Mouse (Mus musculus) G1E (cell line): ENCODE data around the gene Mex3d. TPM values are rescaled to one million over a fixed set of nuclear protein-coding genes. Genes with fewer than 3 reads are reported as not detected.

Experiments
- ATAC-seq: 2 replicates; pipeline ENCODE4 v1.8.0; 2016; ENCODE audit warnings: mild to moderate bottlenecking; ENCODE audit not compliant: insufficient number of reproducible peaks, poor library complexity, low FRiP score, severe bottlenecking; ENCODE audit errors: extremely low read depth
- DNase-seq: peaks from one replicate; pipeline ENCODE4 v3.0.0; 2012; ENCODE audit warnings: low spot score
- H3K27me3 ChIP-seq: 2 replicates; pipeline ENCODE4 v1.6.1; 2012; ENCODE audit warnings: mild to moderate bottlenecking, low read length, inconsistent platforms; ENCODE audit not compliant: insufficient read depth
- H3K36me3 ChIP-seq: replicated peaks from 2 replicates; pipeline ENCODE3; 2012; ENCODE audit warnings: mild to moderate bottlenecking, inconsistent platforms
- H3K4me1 ChIP-seq: 2 replicates; pipeline ENCODE4 v1.6.1; 2012; ENCODE audit warnings: low read depth, low read length, inconsistent platforms, mixed read lengths; ENCODE audit not compliant: insufficient read depth
- H3K4me3 ChIP-seq: 2 replicates; pipeline ENCODE4 v1.5.1; 2012; ENCODE audit warnings: low read depth, mild to moderate bottlenecking, inconsistent platforms, low read length, moderate library complexity, mixed read lengths
- H3K9me3 ChIP-seq: replicated peaks from 2 replicates; pipeline ENCODE4 v1.6.1; 2012; ENCODE audit warnings: inconsistent platforms
- CTCF ChIP-seq: IDR thresholded peaks from 2 replicates; pipeline ENCODE4 v1.5.1; 2012; ENCODE audit warnings: low read depth, low read length, inconsistent platforms, mixed read lengths
- GATA1 ChIP-seq: IDR thresholded peaks from 2 replicates; pipeline ENCODE4 v1.6.1; 2012; ENCODE audit warnings: borderline replicate concordance, low read length, inconsistent platforms, mixed read lengths
- GATA2 ChIP-seq: IDR thresholded peaks from 2 replicates; pipeline ENCODE4 v1.6.1; 2012; ENCODE audit warnings: low read depth, low read length, inconsistent platforms, borderline replicate concordance
- POLR2AphosphoS5 ChIP-seq: IDR thresholded peaks from 2 replicates; pipeline ENCODE4 v1.6.1; 2012; ENCODE audit warnings: low read depth, low read length, inconsistent platforms; ENCODE audit not compliant: insufficient replicate concordance
- TAL1 ChIP-seq: conservative IDR thresholded peaks from 2 replicates; pipeline ENCODE4 v1.6.1; 2012; ENCODE audit warnings: low read depth, low read length, inconsistent platforms, mixed read lengths
- polyA plus RNA-seq: library from polyadenylated mRNA; stranded (reverse); fragments of >175 nt; gene quantifications from 2 replicates; pipeline ENCODE4 v1.2.3, GENCODE M21; 2012
- total RNA-seq, 2 experiments: library from RNA; stranded (forward) in 1 of 2; stranded (reverse) in 1 of 2; fragments of 200-1000 nt in 1 of 2; fragments of >200 nt in 1 of 2; fragmentation: Nextera tagmentation in 1 of 2; gene quantifications; 2 replicates each; pipeline ENCODE4 v1.2.3; 2014 to 2017

Mex3d gene
- total and polyA plus RNA-seq, 3 experiments, result 8.7 to 35.3 (median 11.4) TPM

DNA sequence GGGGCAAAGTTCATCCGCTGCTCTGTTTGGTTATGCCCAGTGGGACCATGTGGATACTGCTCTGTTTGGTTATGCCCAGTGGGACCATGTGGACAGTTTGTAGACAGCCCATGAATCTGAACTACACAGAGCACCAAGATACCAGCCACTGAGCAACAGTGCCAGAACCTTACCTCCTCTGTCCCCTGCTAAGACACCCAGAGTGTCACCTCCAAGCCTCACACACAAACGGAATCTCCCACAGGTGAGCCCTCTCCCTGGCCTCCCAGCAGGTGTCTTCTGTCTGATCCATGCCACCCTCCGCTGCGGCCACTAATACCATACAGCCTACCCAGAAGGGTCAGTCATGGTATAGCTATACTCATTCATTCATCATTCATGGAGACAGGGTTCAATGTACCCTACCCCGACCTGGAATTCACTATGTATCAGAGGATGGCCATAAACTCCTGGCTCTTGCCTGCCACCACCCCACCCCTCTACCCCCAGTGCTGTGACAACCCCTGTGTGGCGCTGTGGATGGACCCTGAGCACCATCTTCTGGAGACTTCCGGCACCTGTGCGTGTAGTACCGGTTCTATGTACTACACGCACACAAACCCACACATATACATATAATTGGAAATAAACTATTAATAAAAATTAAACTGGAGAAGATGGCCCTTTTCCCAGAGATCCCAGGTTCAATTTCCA, 18.2 kb upstream of the Mex3d start:
- peaks cover 84% of the 10 kb centered on the region for H3K36me3 ChIP-seq
- ATAC-seq (no peak), DNase-seq (peak; percentile 45)
- H3K4me3 ChIP-seq, result peak overlapping the region; percentile 91
- H3K9me3 ChIP-seq, result no peaks in the 10 kb centered on the region
- no peaks in the 10 kb centered on the region for H3K27me3 ChIP-seq
- H3K4me1 ChIP-seq, result peaks cover 84% of the 10 kb centered on the region
- TF ChIP-seq POLR2AphosphoS5 (no peak), GATA2 (no peak), CTCF (no peak), TAL1 (no peak), GATA1 (no peak)

DNA sequence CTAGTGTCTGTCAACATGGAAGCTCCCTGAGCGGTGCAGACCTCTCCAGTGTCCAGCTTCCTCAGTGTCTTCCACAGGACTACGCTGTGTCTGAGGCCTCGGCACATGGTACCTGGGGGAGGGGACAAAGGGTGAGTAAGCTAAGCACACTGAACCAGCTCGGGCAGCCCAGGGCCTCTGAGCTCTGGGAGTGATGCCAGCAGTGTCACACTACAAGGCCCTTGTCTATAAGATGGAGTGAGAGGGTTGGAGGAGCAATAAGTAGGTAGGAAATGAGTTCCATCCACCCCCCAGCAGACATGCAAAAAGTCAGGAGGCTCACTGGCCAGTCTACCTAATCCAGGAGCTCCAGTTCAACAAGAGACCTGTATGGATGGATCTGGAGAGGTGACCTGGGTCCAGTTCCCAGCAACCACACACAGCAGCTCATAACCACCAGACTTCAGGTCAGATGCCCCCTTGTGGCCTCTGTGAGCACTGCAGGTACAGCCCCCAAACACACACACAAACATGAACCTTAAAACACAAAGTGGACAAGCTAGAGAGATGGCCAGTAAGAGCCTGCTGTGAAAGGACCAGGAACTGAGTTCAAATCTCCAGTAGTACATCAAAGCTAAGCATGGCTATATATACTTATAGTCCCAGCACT, 15.7 kb upstream of the Mex3d start:
- Histone ChIP-seq H3K9me3 (no peaks in the 10 kb centered on the region), H3K27me3 (no peaks in the 10 kb centered on the region), H3K4me3 (no peak overlapping the region), H3K36me3 (peaks cover 66% of the 10 kb centered on the region), H3K4me1 (peaks cover 73% of the 10 kb centered on the region)
- TF ChIP-seq POLR2AphosphoS5, result no peak
- peak; percentile 82 for TF ChIP-seq CTCF
- DNase-seq (no peak), ATAC-seq (no peak)

DNA sequence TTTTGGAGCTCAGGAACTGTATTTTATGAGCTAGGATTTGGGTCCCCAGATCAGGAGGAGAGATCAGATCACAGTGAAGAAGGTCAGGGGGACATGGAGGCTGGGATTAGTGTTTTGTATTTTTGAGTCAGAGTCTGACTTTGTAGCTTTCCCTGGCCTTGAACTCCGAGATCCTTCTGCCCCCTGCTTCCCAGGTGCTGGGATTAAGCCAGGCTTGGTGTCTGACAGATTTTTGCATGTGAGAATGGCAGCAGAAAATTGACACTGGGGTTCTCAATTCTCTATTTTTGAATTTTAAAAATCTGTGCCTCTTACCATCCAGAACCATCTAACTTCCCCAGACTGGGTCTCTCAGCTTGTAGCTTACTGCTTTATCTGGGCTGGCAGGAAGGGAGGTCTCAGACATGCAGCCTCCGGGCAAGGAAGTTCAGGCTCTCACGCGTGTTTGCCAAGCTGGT, 13.3 kb upstream of the Mex3d start:
- H3K27me3 ChIP-seq, result no peaks in the 10 kb centered on the region
- H3K4me1 ChIP-seq, result peaks cover 82% of the 10 kb centered on the region
- ATAC-seq, result no peak
- H3K4me3 ChIP-seq, result peak overlapping the region; percentile 75; the same call in 1 of the 2 replicates
- DNase-seq, result no peak
- no peak for TF ChIP-seq GATA1
- TF ChIP-seq TAL1, result no peak
- no peak for TF ChIP-seq GATA2
- TF ChIP-seq CTCF, result no peak
- no peak for TF ChIP-seq POLR2AphosphoS5
- no peaks in the 10 kb centered on the region for H3K9me3 ChIP-seq
- peaks cover 80% of the 10 kb centered on the region for H3K36me3 ChIP-seq

DNA sequence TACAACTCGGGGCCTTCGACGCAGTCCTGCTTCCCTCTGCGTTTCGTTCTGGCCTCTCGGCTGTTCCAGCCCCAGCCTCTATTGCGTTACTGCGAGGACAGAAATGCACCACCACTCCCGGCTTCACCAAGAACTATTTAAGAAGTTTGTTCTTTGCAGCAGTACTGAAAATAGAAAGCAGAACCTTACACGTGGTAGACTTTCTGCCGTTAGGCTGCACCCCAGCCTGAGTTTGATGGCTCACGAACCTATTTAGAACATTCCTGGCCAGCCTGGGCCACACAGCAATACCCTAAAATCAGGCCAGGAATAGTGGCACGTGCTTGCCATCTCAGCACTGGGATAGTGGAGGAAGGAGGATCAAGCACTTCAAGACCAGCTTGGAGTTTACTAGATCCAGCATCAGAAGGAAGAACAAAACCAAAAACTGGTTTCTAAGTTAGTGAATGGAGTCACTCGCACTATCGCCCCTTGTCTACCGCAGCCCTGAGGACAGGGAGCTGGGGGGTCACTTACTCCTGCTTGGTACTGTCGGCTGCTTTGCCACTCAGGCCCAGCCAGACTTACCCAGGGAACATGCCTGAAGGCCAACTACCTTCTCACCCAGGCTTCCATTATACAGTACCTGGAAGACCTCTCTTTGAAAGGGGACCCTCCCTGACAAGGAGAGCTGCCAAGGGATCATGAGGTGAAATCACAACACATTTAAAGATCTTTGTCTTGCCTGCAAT, 12.7 kb upstream of the Mex3d start:
- ATAC-seq (no peak), DNase-seq (no peak)
- Histone ChIP-seq H3K27me3 (no peaks in the 10 kb centered on the region), H3K4me1 (peaks cover 82% of the 10 kb centered on the region), H3K36me3 (peaks cover 80% of the 10 kb centered on the region), H3K4me3 (peak overlapping the region; percentile 75), H3K9me3 (no peaks in the 10 kb centered on the region)
- no peak for TF ChIP-seq CTCF
- TF ChIP-seq POLR2AphosphoS5, result 0 out of 2 replicates have a peak, but pooled peaks have one; percentile 14

DNA sequence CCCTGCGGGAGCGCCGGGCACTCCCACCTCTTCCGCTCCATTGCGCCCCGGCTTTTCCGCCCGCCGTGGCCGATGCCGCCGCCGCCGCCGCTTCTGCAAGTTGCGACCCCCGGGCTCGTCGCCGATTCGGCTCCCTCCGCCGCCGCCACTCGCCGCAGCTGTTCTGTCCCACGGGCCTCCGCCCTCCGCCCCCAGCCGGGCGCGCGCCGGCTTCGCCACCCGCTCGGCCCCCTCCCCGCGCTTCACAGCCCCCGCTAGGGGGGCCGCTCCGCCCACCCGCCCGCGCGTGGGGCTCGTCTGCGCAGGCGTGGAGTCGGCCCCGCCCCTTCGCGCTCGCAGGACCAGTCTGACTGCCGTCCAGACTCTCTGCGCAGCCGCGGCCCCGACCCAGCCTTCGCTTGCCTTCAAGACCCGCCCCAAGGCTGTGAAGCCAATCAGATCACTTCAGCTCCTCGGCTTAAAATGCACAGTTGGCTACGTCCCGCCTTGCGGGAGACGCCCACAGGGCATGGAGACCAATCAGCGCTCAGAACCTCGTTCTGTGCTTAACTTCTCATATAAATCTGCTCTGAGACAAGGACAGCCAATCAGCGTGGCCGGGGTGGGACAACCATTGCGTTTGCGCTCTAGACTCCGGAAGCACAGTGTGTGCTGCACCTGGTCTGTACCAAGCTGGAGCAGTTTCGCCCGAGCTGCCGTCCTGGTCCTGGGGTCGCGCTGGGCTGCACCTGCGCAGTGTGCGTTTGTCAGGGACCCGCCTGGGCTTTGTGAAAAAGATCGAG, 11.9 kb upstream of the Mex3d start, which contains the start of gene Mbd3:
TSS of gene Mbd3 (minus strand) at position 360 of the 782 bp plus-strand sequence.
- H3K36me3 ChIP-seq, result peaks cover 80% of the 10 kb centered on the region
- H3K4me1 ChIP-seq, result peaks cover 80% of the 10 kb centered on the region
- DNase-seq, result peak; percentile 98
- ATAC-seq, result peak; percentile 97
- TF ChIP-seq TAL1, result no peak
- peak; percentile 60; the same call in 1 of the 2 replicates for TF ChIP-seq POLR2AphosphoS5
- no peaks in the 10 kb centered on the region for H3K27me3 ChIP-seq
- peak within 1 kb of the TSS; percentile 75 for H3K4me3 ChIP-seq
- no peaks in the 10 kb centered on the region for H3K9me3 ChIP-seq

DNA sequence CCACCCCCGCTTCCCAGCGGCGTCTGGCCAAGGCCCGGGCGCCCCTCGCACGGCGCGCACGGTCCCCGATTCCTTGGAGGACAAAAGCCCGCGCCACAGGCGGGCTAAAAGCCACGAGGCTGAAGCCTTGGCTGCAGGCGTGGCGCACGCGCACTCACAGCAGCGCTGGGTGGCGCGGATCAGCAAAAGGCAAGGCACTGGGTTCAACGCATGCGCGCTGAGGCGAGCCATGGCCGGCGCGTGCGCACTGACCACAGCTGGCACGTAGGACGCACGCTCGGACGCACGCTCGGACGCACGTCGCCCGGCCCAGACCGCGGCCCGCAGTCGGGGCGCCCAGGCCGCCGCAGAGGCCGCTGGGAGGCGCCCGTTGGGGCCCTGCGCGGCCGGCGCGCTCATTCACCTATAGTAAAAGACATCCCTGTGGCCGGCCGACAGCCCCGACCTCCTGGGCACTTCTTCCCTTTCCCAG, 11.3 kb upstream of the Mex3d start:
- H3K4me3 ChIP-seq, result peak overlapping the region; percentile 75
- TF ChIP-seq CTCF (no peak), GATA2 (no peak), POLR2AphosphoS5 (no peak), GATA1 (no peak), TAL1 (no peak)
- peaks cover 80% of the 10 kb centered on the region for H3K4me1 ChIP-seq
- H3K27me3 ChIP-seq, result no peaks in the 10 kb centered on the region
- ATAC-seq (peak; percentile 18; the same call in 1 of the 2 replicates), DNase-seq (peak; percentile 86)
- peaks cover 80% of the 10 kb centered on the region for H3K36me3 ChIP-seq
- no peaks in the 10 kb centered on the region for H3K9me3 ChIP-seq
